Mouse (Mus musculus) lung, postnatal 14 days (tissue): ENCODE results near the gene Sorbs2.

ENCODE experiments used
- DNase-seq: peaks from one replicate; pipeline ENCODE4 v3.0.0; 2021

Sorbs2 gene

GRCm38 (mm10) chr8:45627246-45628241 is 120.0 kb downstream of the Sorbs2 start:
- DNase-seq: peak; percentile 32

GRCm38 (mm10) chr8:45628421-45629065 is 121.0 kb downstream of the Sorbs2 start:
- no peak for DNase-seq

GRCm38 (mm10) chr8:45629066-45629430 is 121.5 kb downstream of the Sorbs2 start:
- no peak for DNase-seq

- DNase-seq: no peak
Observed at GRCm38 (mm10) chr8:45631023-45631422, 123.4 kb downstream of the Sorbs2 start.

GRCm38 (mm10) chr8:45635155-45635554 is 127.6 kb downstream of the Sorbs2 start:
- DNase-seq: no peak

- DNase-seq: no peak
Observed at GRCm38 (mm10) chr8:45637745-45638144, 130.2 kb downstream of the Sorbs2 start.

GRCm38 (mm10) chr8:45639444-45639843 is 131.9 kb downstream of the Sorbs2 start:
- DNase-seq: no peak

- DNase-seq: no peak
Observed at GRCm38 (mm10) chr8:45644651-45645050, 137.1 kb downstream of the Sorbs2 start.

GRCm38 (mm10) chr8:45649063-45649462 is 141.5 kb downstream of the Sorbs2 start:
- no peak for DNase-seq

GRCm38 (mm10) chr8:45649966-45650365 is 142.4 kb downstream of the Sorbs2 start:
- no peak for DNase-seq

GRCm38 (mm10) chr8:45658021-45658420 is 150.4 kb downstream of the Sorbs2 start:
- no peak for DNase-seq

GRCm38 (mm10) chr8:45658458-45659325 is 151.1 kb downstream of the Sorbs2 start:
- peak; percentile 5 for DNase-seq

- no peak for DNase-seq
Observed at GRCm38 (mm10) chr8:45659473-45659872, 151.9 kb downstream of the Sorbs2 start.

- DNase-seq: no peak
Observed at GRCm38 (mm10) chr8:45660570-45660969, 153.0 kb downstream of the Sorbs2 start.

- DNase-seq: no peak
Observed at GRCm38 (mm10) chr8:45661605-45662004, 154.0 kb downstream of the Sorbs2 start.

- DNase-seq: no peak
Observed at GRCm38 (mm10) chr8:45666221-45666620, 158.6 kb downstream of the Sorbs2 start.

- DNase-seq: no peak
Observed at GRCm38 (mm10) chr8:45673149-45673548, 165.6 kb downstream of the Sorbs2 start.

GRCm38 (mm10) chr8:45675821-45676279 is 168.3 kb downstream of the Sorbs2 start:
- no peak for DNase-seq

- no peak for DNase-seq
Observed at GRCm38 (mm10) chr8:45677114-45677853, 169.7 kb downstream of the Sorbs2 start.

GRCm38 (mm10) chr8:45677854-45678241 is 170.3 kb downstream of the Sorbs2 start:
- DNase-seq: no peak

GRCm38 (mm10) chr8:45681171-45681570 is 173.6 kb downstream of the Sorbs2 start:
- no peak for DNase-seq

- no peak for DNase-seq
Observed at GRCm38 (mm10) chr8:45682845-45683383, 175.3 kb downstream of the Sorbs2 start.
